Mouse (Mus musculus) ES-E14 (cell line): ENCODE measurements around the gene Gm28635.

Experiments used
- CHD2 ChIP-seq: IDR thresholded peaks from 2 replicates; pipeline ENCODE4 v1.6.1; 2014; ENCODE audit warnings: mild to moderate bottlenecking, low read depth, low read length, inconsistent platforms
- MAFK ChIP-seq: IDR thresholded peaks from 2 replicates; pipeline ENCODE4 v1.6.1; 2014; ENCODE audit warnings: mild to moderate bottlenecking, low read depth, low read length, inconsistent platforms; ENCODE audit not compliant: insufficient read depth
- ZC3H11A ChIP-seq: IDR thresholded peaks from 2 replicates; pipeline ENCODE4 v1.6.1; 2012; ENCODE audit warnings: low read depth, mild to moderate bottlenecking, inconsistent platforms, low read length, borderline replicate concordance
- ZNF384 ChIP-seq: IDR thresholded peaks from 2 replicates; pipeline ENCODE4 v1.6.1; 2012; ENCODE audit warnings: low read depth, low read length, inconsistent platforms

DNA sequence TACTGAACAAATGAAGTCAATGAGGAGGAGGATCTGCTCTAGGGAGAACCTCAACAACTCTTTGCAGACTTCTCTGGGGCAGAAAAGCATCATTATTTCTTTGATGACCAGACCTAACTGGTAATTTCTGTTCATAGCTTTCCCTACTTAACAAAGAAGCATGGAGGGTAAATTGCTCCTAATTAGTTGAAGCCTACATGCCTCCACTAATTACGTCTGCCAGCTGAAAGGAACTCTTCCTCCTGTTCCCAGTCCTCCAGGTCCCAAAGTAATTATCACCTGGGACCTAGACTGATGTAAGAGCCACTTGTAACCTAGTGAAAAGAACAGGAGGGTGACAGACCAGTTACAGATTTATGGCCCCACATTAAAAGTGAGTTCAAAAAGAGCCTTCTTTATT, 29.7 kb upstream of the Gm28635 start:
- TF ChIP-seq CHD2 (no peak), ZNF384 (no peak), MAFK (no peak), ZC3H11A (no peak)
